Mouse (Mus musculus): Measurements from ENCODE around the gene Draxin. TPM values are rescaled to one million over a fixed set of nuclear protein-coding genes. Genes with fewer than 3 reads are reported as not detected.

The Draxin gene
- polyA plus RNA-seq, 1 experiment from 2014 or later, result 10.5 TPM

DNA sequence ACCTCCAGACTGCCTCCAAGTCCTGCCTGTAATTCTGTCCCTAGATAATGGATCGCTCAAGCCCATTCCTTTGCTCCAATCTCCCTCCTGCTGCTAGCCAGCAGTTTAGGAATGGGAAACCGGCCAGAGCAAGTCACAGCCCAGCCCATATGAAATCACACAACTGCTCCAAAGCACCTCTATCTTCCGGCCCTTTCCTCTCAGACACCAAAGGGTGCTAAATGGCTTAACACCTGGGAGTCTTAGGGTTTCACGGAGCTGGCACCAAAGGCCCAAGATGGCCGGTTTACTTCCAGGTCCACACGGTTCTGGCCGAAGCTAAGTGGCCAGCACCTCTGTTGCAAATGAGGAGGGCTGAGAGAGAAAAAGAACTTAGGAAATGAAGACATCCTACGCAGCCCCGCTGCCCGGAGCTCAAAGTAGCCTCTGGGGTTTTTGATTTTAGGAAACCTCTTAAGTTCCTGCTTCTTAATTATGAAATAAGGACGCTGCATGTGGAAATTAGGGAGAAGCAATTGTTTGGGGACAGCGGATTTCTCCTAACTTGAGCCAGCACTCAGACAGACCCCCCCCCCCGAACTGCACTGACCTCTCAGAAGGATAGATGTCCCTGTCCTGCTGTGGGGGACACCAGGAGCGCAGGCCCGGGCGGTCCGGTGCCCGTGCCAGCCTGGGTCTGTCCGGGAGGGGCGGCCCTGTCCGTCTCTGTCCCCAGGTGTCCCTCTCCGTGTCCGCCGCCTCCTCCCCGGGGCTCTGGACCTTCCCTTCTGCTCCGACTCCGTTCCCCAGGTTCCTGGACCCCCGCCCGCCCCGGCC, 43.2 kb downstream of the Draxin start:
- Histone ChIP-seq H3K4me1 (ENCODE audit: control insufficient read depth, insufficient read depth, low read length) (peaks cover 15% of the 10 kb centered on the region; the same call in 1 of the 2 replicates), H3K27ac (ENCODE audit: low read depth, low read length) (no peak overlapping the region), H3K4me3 (ENCODE audit: low read depth, low read length) (peak overlapping the region; percentile 62), H3K4me2 (ENCODE audit: low read depth) (peak overlapping the region; percentile 88), H3K9me3 (ENCODE audit: control insufficient read depth, low read length) (no peaks in the 10 kb centered on the region), H3K9ac (ENCODE audit: low read length) (peak overlapping the region; percentile 78), H3K27me3 (ENCODE audit: control insufficient read depth, insufficient read depth, low read length) (no peaks in the 10 kb centered on the region), H3K36me3 (ENCODE audit: control insufficient read depth, insufficient read depth, low read length) (no peaks in the 10 kb centered on the region)
- DNase-seq (ENCODE audit: low spot score), result no peak
- 1% methylated on average over 25 of the region's 30 CpGs for WGBS
- peak; percentile 49; the same call in 1 of the 2 replicates for ATAC-seq (ENCODE audit: insufficient read depth, low FRiP score, low TSS enrichment)

DNA sequence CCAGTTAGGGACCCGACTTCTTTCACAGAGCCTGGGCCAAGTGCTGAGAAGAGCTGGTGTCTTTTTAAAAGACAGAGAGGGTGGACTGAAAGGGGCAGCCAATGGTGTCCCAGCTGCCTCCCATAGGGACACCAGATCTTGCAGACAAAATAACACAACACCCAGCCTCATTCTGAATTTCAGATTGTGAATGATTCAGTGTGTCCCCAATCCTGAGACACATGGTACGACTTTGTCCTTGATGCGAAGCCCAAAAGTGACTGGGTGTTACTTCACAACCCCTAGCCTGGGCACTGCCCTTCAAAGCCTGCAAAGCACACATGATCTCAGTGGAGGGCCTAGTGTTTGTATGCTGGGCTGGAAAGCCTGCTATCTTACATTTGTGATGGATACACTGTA, 44.6 kb downstream of the Draxin start:
- WGBS, result 65% methylated on average over 3 of the region's 3 CpGs
- DNase-seq (ENCODE audit: low spot score) (no peak), ATAC-seq (ENCODE audit: insufficient read depth, low FRiP score, low TSS enrichment) (no peak)
- Histone ChIP-seq H3K9me3 (ENCODE audit: control insufficient read depth, low read length) (no peaks in the 10 kb centered on the region), H3K4me3 (ENCODE audit: low read depth, low read length) (no peak overlapping the region), H3K4me1 (ENCODE audit: control insufficient read depth, insufficient read depth, low read length) (peaks cover 15% of the 10 kb centered on the region; the same call in 1 of the 2 replicates), H3K36me3 (ENCODE audit: control insufficient read depth, insufficient read depth, low read length) (no peaks in the 10 kb centered on the region), H3K4me2 (ENCODE audit: low read depth) (no peak overlapping the region), H3K9ac (ENCODE audit: low read length) (no peak overlapping the region), H3K27me3 (ENCODE audit: control insufficient read depth, insufficient read depth, low read length) (no peaks in the 10 kb centered on the region), H3K27ac (ENCODE audit: low read depth, low read length) (no peak overlapping the region)

DNA sequence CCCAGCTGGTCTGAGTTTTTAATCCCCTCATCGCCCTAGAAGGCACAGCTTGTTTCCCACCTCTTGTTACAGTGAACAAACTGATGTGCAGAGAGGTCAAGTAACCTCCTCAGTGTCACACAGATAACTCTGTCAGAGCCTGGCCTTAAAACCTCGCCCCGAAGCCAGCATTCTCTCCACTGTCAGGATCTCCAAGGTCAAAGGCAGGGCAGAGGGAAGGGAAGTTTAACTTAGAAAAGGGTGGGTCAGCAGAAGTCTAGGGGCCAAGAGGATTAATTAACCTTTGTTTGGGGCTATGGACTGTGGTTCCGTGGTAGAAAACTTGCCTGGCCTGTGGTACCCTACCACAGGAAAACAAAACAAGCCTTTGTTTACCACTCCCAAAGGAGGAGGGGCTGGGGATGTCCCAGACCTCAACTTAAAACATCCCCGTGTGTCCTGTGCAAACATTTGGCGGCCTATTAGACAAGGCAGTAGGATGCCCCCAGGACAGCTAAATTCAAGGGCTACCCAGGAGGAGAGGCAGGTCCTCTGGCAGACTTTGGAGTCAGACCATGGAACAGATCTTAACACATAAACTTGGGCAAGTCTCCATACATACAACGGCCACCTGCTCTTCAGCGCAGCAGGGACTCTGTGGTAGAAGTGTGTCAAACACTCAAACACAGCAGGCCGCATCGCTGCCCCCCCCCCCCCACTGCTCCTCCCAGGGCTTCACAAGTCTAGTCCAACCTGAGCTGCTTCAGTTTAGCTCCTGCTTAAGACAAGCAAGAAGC, 45.2 kb downstream of the Draxin start:
- DNase-seq (ENCODE audit: low spot score) (no peak), ATAC-seq (ENCODE audit: insufficient read depth, low FRiP score, low TSS enrichment) (no peak)
- Histone ChIP-seq H3K4me3 (ENCODE audit: low read depth, low read length) (no peak overlapping the region), H3K27me3 (ENCODE audit: control insufficient read depth, insufficient read depth, low read length) (no peaks in the 10 kb centered on the region), H3K9ac (ENCODE audit: low read length) (no peak overlapping the region), H3K9me3 (ENCODE audit: control insufficient read depth, low read length) (no peaks in the 10 kb centered on the region), H3K4me2 (ENCODE audit: low read depth) (no peak overlapping the region), H3K27ac (ENCODE audit: low read depth, low read length) (no peak overlapping the region), H3K36me3 (ENCODE audit: control insufficient read depth, insufficient read depth, low read length) (no peaks in the 10 kb centered on the region), H3K4me1 (ENCODE audit: control insufficient read depth, insufficient read depth, low read length) (peaks cover 15% of the 10 kb centered on the region; the same call in 1 of the 2 replicates)
- WGBS, result 42% methylated on average over 10 of the region's 10 CpGs

DNA sequence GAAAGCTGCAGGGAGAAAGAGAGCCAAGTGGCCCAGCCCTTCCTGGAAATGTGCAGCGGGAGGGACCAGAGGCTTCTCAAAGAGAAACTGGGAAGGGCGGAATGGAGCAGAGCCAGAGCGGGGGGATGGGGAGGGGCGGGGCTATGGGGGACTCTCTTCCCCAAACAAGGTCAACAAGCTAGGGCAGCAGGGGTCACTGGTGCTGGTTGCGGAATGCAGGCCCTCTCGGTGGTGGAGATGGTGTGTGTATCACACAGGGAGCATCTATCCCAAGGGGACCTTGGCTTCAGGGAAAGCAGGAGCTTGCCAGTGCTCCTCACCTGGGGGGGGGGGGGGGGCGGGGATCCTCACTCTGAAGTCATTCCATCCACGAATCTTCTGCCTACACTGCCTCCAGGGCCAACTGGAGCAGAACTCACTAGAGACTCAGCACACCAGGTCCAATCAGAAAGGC, 46.2 kb downstream of the Draxin start:
- H3K4me3 ChIP-seq (ENCODE audit: low read depth, low read length), result no peak overlapping the region
- no peaks in the 10 kb centered on the region for H3K9me3 ChIP-seq (ENCODE audit: control insufficient read depth, low read length)
- no peak overlapping the region for H3K9ac ChIP-seq (ENCODE audit: low read length)
- H3K36me3 ChIP-seq (ENCODE audit: control insufficient read depth, insufficient read depth, low read length), result no peaks in the 10 kb centered on the region
- DNase-seq (ENCODE audit: low spot score) (no peak), ATAC-seq (ENCODE audit: insufficient read depth, low FRiP score, low TSS enrichment) (no peak)
- H3K4me1 ChIP-seq (ENCODE audit: control insufficient read depth, insufficient read depth, low read length), result peaks cover 15% of the 10 kb centered on the region; the same call in 1 of the 2 replicates
- no peak overlapping the region for H3K27ac ChIP-seq (ENCODE audit: low read depth, low read length)
- H3K27me3 ChIP-seq (ENCODE audit: control insufficient read depth, insufficient read depth, low read length), result no peaks in the 10 kb centered on the region
- no peak overlapping the region for H3K4me2 ChIP-seq (ENCODE audit: low read depth)
- 5% methylated on average over 7 of the region's 8 CpGs for WGBS

DNA sequence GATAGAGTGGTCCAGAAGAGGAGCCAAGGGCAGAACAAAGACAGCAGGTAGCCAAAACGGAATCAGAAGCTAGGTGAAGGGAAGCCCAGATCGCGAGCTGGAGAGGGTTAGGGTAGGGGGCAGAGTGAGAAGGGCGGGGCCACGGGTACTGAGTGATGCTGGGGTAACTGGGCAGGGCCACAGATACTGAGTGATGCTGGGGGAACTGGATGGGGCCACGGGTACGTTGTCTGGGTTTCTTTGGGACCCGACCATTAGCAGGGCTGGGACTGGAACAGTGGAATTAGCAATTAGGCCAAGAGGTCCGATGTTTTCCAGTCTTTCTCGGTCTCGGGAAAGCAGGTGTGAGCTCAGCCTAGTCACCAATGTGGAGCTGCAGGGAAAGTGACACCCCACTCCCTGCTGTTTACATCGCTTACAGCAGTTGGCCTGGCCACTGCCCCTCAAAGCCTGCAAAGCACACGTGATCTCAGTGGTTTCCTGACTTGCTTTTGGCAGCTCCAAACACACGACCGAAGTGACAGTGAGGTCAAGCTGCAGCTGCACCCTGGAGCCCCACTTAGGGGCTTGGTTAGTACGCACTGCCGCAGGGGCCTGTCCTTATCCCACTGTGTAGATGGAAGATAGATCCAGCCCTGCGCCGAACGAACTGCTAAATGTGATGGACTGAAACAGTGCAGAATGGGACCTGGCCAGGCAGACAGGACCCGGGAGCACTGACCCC, 47.2 kb downstream of the Draxin start:
- WGBS, result 63% methylated on average over 21 of the region's 21 CpGs
- no peak overlapping the region for H3K9ac ChIP-seq (ENCODE audit: low read length)
- H3K27me3 ChIP-seq (ENCODE audit: control insufficient read depth, insufficient read depth, low read length), result no peaks in the 10 kb centered on the region
- H3K4me2 ChIP-seq (ENCODE audit: low read depth), result no peak overlapping the region
- no peaks in the 10 kb centered on the region for H3K9me3 ChIP-seq (ENCODE audit: control insufficient read depth, low read length)
- ATAC-seq (ENCODE audit: insufficient read depth, low FRiP score, low TSS enrichment), result no peak
- DNase-seq (ENCODE audit: low spot score), result no peak
- no peak overlapping the region for H3K4me3 ChIP-seq (ENCODE audit: low read depth, low read length)
- H3K27ac ChIP-seq (ENCODE audit: low read depth, low read length), result no peak overlapping the region
- no peaks in the 10 kb centered on the region for H3K36me3 ChIP-seq (ENCODE audit: control insufficient read depth, insufficient read depth, low read length)
- peaks cover 15% of the 10 kb centered on the region; the same call in 1 of the 2 replicates for H3K4me1 ChIP-seq (ENCODE audit: control insufficient read depth, insufficient read depth, low read length)

DNA sequence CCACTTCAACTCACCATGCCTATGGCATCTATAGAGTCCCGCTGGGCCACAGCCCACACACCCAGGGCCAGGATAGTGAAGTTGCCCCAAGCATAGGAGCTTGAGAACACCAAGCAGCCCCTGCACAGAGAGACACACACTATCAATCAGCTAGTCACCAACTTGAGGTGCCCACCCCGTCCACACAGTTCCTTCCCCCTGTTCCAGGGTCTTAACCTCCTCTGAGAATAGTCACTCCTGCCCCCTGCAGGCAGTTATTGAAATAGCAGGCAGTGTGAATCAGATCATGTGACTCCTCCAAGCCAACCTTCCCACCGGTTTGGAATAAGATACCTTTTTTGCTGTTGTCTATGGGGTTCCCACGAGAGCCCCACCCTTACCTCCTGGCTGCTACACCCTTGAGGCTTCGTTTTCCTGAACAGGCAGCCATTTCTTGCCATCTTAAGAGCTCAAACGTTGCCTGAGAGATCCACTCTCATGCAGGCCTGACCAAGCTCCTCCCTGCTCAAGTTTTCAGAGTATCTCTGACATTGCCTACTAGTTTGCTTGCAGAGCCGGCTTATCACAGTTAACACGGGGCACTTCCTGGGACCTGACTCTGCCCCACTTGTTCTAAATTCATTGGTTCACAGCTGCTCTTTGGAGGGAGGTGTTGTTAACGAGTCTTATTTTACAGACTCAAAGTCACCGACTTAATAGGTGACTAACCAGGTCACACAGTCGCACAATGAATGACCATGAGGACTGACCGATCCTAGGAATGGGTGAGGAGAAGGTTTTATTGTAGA, 48.0 kb downstream of the Draxin start:
- H3K4me2 ChIP-seq (ENCODE audit: low read depth), result no peak overlapping the region
- H3K9me3 ChIP-seq (ENCODE audit: control insufficient read depth, low read length), result no peaks in the 10 kb centered on the region
- H3K4me1 ChIP-seq (ENCODE audit: control insufficient read depth, insufficient read depth, low read length), result peaks cover 13% of the 10 kb centered on the region; the same call in 1 of the 2 replicates
- H3K4me3 ChIP-seq (ENCODE audit: low read depth, low read length), result no peak overlapping the region
- H3K27me3 ChIP-seq (ENCODE audit: control insufficient read depth, insufficient read depth, low read length), result no peaks in the 10 kb centered on the region
- no peak overlapping the region for H3K9ac ChIP-seq (ENCODE audit: low read length)
- peak; percentile 67 for DNase-seq (ENCODE audit: low spot score)
- 55% methylated on average over 12 of the region's 12 CpGs for WGBS
- ATAC-seq (ENCODE audit: insufficient read depth, low FRiP score, low TSS enrichment), result no peak
- no peak overlapping the region for H3K27ac ChIP-seq (ENCODE audit: low read depth, low read length)
- no peaks in the 10 kb centered on the region for H3K36me3 ChIP-seq (ENCODE audit: control insufficient read depth, insufficient read depth, low read length)

DNA sequence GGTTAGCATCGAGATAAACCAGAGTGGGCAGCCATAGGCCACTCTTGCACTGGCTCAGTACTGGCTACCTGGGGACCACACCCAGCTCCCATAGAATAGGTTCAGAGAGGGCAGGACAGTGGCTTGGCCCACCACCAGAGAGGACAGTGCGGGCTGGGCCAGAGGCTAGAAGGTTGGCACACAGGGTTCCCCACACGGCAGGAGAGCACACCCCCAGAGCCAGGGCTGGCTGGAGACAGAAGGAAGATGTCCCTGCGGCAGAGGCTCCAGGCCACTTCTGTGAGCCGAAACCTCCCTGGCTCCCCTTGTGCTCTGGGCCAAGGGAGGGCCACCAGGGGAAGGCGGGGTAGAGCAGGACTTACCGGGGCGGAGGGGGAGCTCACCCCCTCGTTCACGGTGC, 49.3 kb downstream of the Draxin start:
- H3K4me3 ChIP-seq (ENCODE audit: low read depth, low read length), result no peak overlapping the region
- no peak for ATAC-seq (ENCODE audit: insufficient read depth, low FRiP score, low TSS enrichment)

DNA sequence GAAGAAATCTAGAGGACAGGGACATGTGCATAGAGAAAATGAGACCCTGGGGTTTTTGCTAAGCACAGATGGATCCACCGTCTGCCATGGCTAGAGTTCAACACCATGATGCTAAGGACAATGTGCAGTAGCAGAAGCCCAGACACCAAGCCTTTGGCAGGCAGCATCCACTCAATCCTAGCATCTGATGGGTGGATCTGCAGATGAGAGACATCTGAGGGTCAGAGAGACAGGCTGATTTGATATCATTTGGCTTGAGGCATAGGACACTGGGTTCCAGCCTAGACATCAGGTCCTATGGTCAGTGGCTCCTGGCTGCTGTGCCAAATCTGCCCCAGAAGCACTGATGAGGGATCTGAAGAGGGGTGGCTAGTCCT, 49.9 kb downstream of the Draxin start:
- Histone ChIP-seq H3K4me2 (ENCODE audit: low read depth) (no peak overlapping the region), H3K27ac (ENCODE audit: low read depth, low read length) (no peak overlapping the region), H3K9me3 (ENCODE audit: control insufficient read depth, low read length) (no peaks in the 10 kb centered on the region), H3K4me3 (ENCODE audit: low read depth, low read length) (no peak overlapping the region), H3K4me1 (ENCODE audit: control insufficient read depth, insufficient read depth, low read length) (peaks cover 5% of the 10 kb centered on the region; the same call in 1 of the 2 replicates), H3K9ac (ENCODE audit: low read length) (no peak overlapping the region), H3K27me3 (ENCODE audit: control insufficient read depth, insufficient read depth, low read length) (no peaks in the 10 kb centered on the region), H3K36me3 (ENCODE audit: control insufficient read depth, insufficient read depth, low read length) (no peaks in the 10 kb centered on the region)
- WGBS, result 92% methylated on average over 1 of the region's 1 CpGs
- no peak for ATAC-seq (ENCODE audit: insufficient read depth, low FRiP score, low TSS enrichment)
- DNase-seq (ENCODE audit: low spot score), result no peak

More for the DNA sequence above, 49.3 kb downstream of the Draxin start:
- Histone ChIP-seq H3K9ac (ENCODE audit: low read length) (no peak overlapping the region), H3K4me1 (ENCODE audit: control insufficient read depth, insufficient read depth, low read length) (peaks cover 8% of the 10 kb centered on the region; the same call in 1 of the 2 replicates), H3K27ac (ENCODE audit: low read depth, low read length) (no peak overlapping the region), H3K4me2 (ENCODE audit: low read depth) (no peak overlapping the region), H3K27me3 (ENCODE audit: control insufficient read depth, insufficient read depth, low read length) (no peaks in the 10 kb centered on the region), H3K9me3 (ENCODE audit: control insufficient read depth, low read length) (no peaks in the 10 kb centered on the region), H3K36me3 (ENCODE audit: control insufficient read depth, insufficient read depth, low read length) (no peaks in the 10 kb centered on the region)
- no peak for DNase-seq (ENCODE audit: low spot score)
- 94% methylated on average over 10 of the region's 10 CpGs for WGBS

All from neural tube, embryonic 11.5 days (tissue).